Mouse (Mus musculus) E14TG2a.4 (cell line): ENCODE data around the gene Prcd.

Experiments used
- CTCF ChIP-seq: conservative IDR thresholded peaks from 2 replicates; pipeline ENCODE4 v1.5.1; 2014; ENCODE audit warnings: low read length
- NANOG ChIP-seq: IDR thresholded peaks from 2 replicates; pipeline ENCODE4 v1.6.1; 2014; ENCODE audit warnings: borderline replicate concordance, low read length, mixed read lengths

GRCm38 (mm10) chr11:116604097-116604496 lies 49.2 kb upstream of the Prcd start:
- TF ChIP-seq CTCF (no peak), NANOG (no peak)
